Mouse (Mus musculus) megakaryocyte, embryonic 14.5 days (primary cell): Measurements from ENCODE around the gene A030014E15Rik. TPM values are rescaled to one million over a fixed set of nuclear protein-coding genes. Genes with fewer than 3 reads are reported as not detected.
"Not testable (repeated sequence)": the region's sequence is repeated elsewhere in the genome, so short reads cannot be mapped to it uniquely, and the experiment has no call there.

Source experiments
- H3K27me3 ChIP-seq: replicated peaks from 2 replicates; pipeline ENCODE3; 2012; ENCODE audit warnings: inconsistent platforms
- H3K36me3 ChIP-seq: replicated peaks from 2 replicates; pipeline ENCODE3; 2012; ENCODE audit warnings: low read length, inconsistent platforms, mixed read lengths
- H3K4me1 ChIP-seq: 2 replicates; pipeline ENCODE4 v1.6.1; 2012; ENCODE audit warnings: inconsistent platforms
- H3K4me3 ChIP-seq: replicated peaks from 2 replicates; pipeline ENCODE3; 2012; ENCODE audit warnings: moderate library complexity, mild to moderate bottlenecking, inconsistent platforms
- H3K9me3 ChIP-seq: 2 replicates; pipeline ENCODE4 v1.6.1; 2012; ENCODE audit warnings: inconsistent platforms
- FLI1 ChIP-seq: IDR thresholded peaks from 2 replicates; pipeline ENCODE4 v1.6.1; 2012; ENCODE audit warnings: low read length, inconsistent platforms, mixed read lengths
- GATA1 ChIP-seq: IDR thresholded peaks from 3 replicates; pipeline ENCODE4 v1.6.1; 2012; ENCODE audit warnings: mixed read lengths, low read length, inconsistent platforms, borderline replicate concordance
- polyA plus RNA-seq: library from polyadenylated mRNA; stranded (reverse); fragments of >175 nt; gene quantifications from 2 replicates; pipeline ENCODE4 v1.2.3, GENCODE M21; 2012; ENCODE audit warnings: low replicate concordance; ENCODE audit not compliant: insufficient read depth

Gene A030014E15Rik
- polyA plus RNA-seq, 1 experiment: 0.16 TPM

GRCm38 (mm10) chr1:82938666-82939065, 13.9 kb downstream of the A030014E15Rik start:
- Histone ChIP-seq H3K36me3 (no peaks in the 10 kb centered on the region), H3K27me3 (no peaks in the 10 kb centered on the region), H3K4me1 (no peaks in the 10 kb centered on the region)

GRCm38 (mm10) chr1:82942505-82942904, 17.8 kb downstream of the A030014E15Rik start:
- not testable (repeated sequence) for H3K4me3 ChIP-seq, H3K4me1 ChIP-seq, H3K27me3 ChIP-seq, H3K36me3 ChIP-seq
- H3K9me3 ChIP-seq: peaks cover 11% of the 10 kb centered on the region; the same call in 1 of the 2 replicates

More at GRCm38 (mm10) chr1:82938666-82939065, 13.9 kb downstream of the A030014E15Rik start:
- Histone ChIP-seq H3K4me3 (no peak overlapping the region), H3K9me3 (peaks cover 11% of the 10 kb centered on the region; the same call in 1 of the 2 replicates)
- TF ChIP-seq GATA1 (no peak), FLI1 (no peak)

GRCm38 (mm10) chr1:82943295-82943694, 18.6 kb downstream of the A030014E15Rik start, which contains the start of gene A030003K21Rik:
A030003K21Rik (minus strand) TSS chr1:82943388.
- not testable (repeated sequence) for H3K4me3 ChIP-seq, H3K9me3 ChIP-seq, H3K36me3 ChIP-seq, H3K4me1 ChIP-seq, H3K27me3 ChIP-seq

GRCm38 (mm10) chr1:82946029-82946428, 21.3 kb downstream of the A030014E15Rik start:
- not testable (repeated sequence) for H3K4me3 ChIP-seq, H3K9me3 ChIP-seq, H3K4me1 ChIP-seq, H3K27me3 ChIP-seq, H3K36me3 ChIP-seq

- no peaks in the 10 kb centered on the region for H3K9me3 ChIP-seq
- TF ChIP-seq GATA1 (no peak), FLI1 (no peak)
- H3K36me3 ChIP-seq: no peaks in the 10 kb centered on the region
- H3K4me3 ChIP-seq: no peak overlapping the region
- H3K4me1 ChIP-seq: no peaks in the 10 kb centered on the region
- H3K27me3 ChIP-seq: peaks cover 3% of the 10 kb centered on the region
Measured at GRCm38 (mm10) chr1:82948601-82949000, 23.9 kb downstream of the A030014E15Rik start.

- not testable (repeated sequence) for H3K4me1 ChIP-seq, H3K27me3 ChIP-seq, H3K9me3 ChIP-seq, H3K4me3 ChIP-seq, H3K36me3 ChIP-seq
Measured at GRCm38 (mm10) chr1:82955913-82956312, 31.2 kb downstream of the A030014E15Rik start, which contains the start of gene Gm7544. Gm7544 (minus strand) TSS chr1:82956013.

- TF ChIP-seq FLI1 (no peak), GATA1 (no peak)
- Histone ChIP-seq H3K4me1 (no peaks in the 10 kb centered on the region), H3K9me3 (peaks cover 17% of the 10 kb centered on the region), H3K4me3 (no peak within 1 kb of the TSS), H3K36me3 (no peaks in the 10 kb centered on the region), H3K27me3 (no peaks in the 10 kb centered on the region)
Measured at GRCm38 (mm10) chr1:82959870-82960385, 35.2 kb downstream of the A030014E15Rik start, which contains the start of gene Gm47955. Gm47955 (plus strand) TSS chr1:82960286.

- Histone ChIP-seq H3K36me3 (no peaks in the 10 kb centered on the region), H3K27me3 (peaks cover 2% of the 10 kb centered on the region), H3K9me3 (peaks cover 9% of the 10 kb centered on the region), H3K4me3 (no peak overlapping the region), H3K4me1 (no peaks in the 10 kb centered on the region)
- no peak for TF ChIP-seq GATA1
- no peak for TF ChIP-seq FLI1
Measured at GRCm38 (mm10) chr1:82966413-82966812, 41.7 kb downstream of the A030014E15Rik start.

- Histone ChIP-seq H3K36me3 (no peaks in the 10 kb centered on the region), H3K4me1 (peaks cover 21% of the 10 kb centered on the region), H3K9me3 (no peaks in the 10 kb centered on the region), H3K27me3 (peaks cover 6% of the 10 kb centered on the region), H3K4me3 (no peak overlapping the region)
- TF ChIP-seq FLI1 (no peak), GATA1 (no peak)
Measured at GRCm38 (mm10) chr1:82972046-82972445, 47.3 kb downstream of the A030014E15Rik start.

- TF ChIP-seq GATA1 (no peak), FLI1 (no peak)
- Histone ChIP-seq H3K9me3 (no peaks in the 10 kb centered on the region), H3K27me3 (peaks cover 3% of the 10 kb centered on the region), H3K4me1 (peaks cover 21% of the 10 kb centered on the region), H3K4me3 (no peak overlapping the region), H3K36me3 (no peaks in the 10 kb centered on the region)
Measured at GRCm38 (mm10) chr1:82973244-82973643, 48.5 kb downstream of the A030014E15Rik start.

- no peaks in the 10 kb centered on the region for H3K36me3 ChIP-seq
- peaks cover 21% of the 10 kb centered on the region for H3K4me1 ChIP-seq
- peaks cover 3% of the 10 kb centered on the region for H3K27me3 ChIP-seq
- TF ChIP-seq GATA1 (no peak), FLI1 (no peak)
- H3K9me3 ChIP-seq: no peaks in the 10 kb centered on the region
- H3K4me3 ChIP-seq: no peak overlapping the region
Measured at GRCm38 (mm10) chr1:82973901-82974300, 49.2 kb downstream of the A030014E15Rik start.
